In genomic region chr13:92656815-92657513, GRCm38 (mm10) we compare ENCODE assay signal across 15 mouse cellular contexts. TPM values are rescaled to one million over a fixed set of nuclear protein-coding genes. Genes with fewer than 3 reads are reported as not detected.
DNase-seq lines count a peak whose midpoint lies in the region; ATAC-seq and TF ChIP-seq lines count a peak whose summit lies in the region.
"Had no signal": no experiment of that assay in that cellular context is flagged by ENCODE, and none has a peak within 500 bp of the region (broad histone marks: within the 10 kb centered on the region; RNA-seq: fewer than 3 reads in every experiment).

No protein-coding gene starts in this region.

- intact Hi-C loops in gastrocnemius, adult 2 months (cut with DNase I): no loop called here

- H3K9ac ChIP-seq in lung, postnatal 0 days (replicated peaks; ENCODE audit: low read depth): no peak overlapping the region
- H3K9ac ChIP-seq in forebrain, embryonic 16.5 days (replicated peaks; ENCODE audit: low read depth, low read length): no peak overlapping the region
- H3K9ac ChIP-seq: embryonic facial prominence, embryonic 15.5 days; forebrain, embryonic 13.5 days; limb, embryonic 12.5 days; lung, embryonic 14.5 days had no signal

- peak overlapping the region; percentile 65 for H3K27ac ChIP-seq in gastrocnemius, adult 2 months
- H3K27ac ChIP-seq in lung, postnatal 0 days (ENCODE audit: low read length): no peak overlapping the region
- 0 out of 2 replicates have a peak overlapping the region, but pooled peaks have one; percentile 2 for H3K27ac ChIP-seq in embryonic fibroblast, embryonic 13.5 days (ENCODE audit: insufficient read depth, low read length)
- H3K27ac ChIP-seq in forebrain, embryonic 16.5 days (ENCODE audit: low read length): no peak overlapping the region
- H3K27ac ChIP-seq: embryonic facial prominence, embryonic 15.5 days; forebrain, embryonic 13.5 days; hindbrain, embryonic 10.5 days; kidney, postnatal 0 days; limb, embryonic 12.5 days had no signal

- TF ChIP-seq CTCF in gastrocnemius, adult 2 months (IDR thresholded peaks at IDR 0.05): no peak
- TF ChIP-seq CTCF in lung, postnatal 0 days (IDR thresholded peaks at IDR 0.05): no peak
- no peak for TF ChIP-seq CTCF in lung, adult 2 months (IDR thresholded peaks at IDR 0.05; ENCODE audit: insufficient read depth, low read length)
- no peak for TF ChIP-seq CTCF in embryonic fibroblast, embryonic 13.5 days (IDR thresholded peaks at IDR 0.05; ENCODE audit: borderline replicate concordance, insufficient read depth, low read length)

- whole genome bisulfite sequencing in lung, postnatal 0 days: 67% methylated on average over 4 of the region's 4 CpGs
- 49% methylated on average over 4 of the region's 4 CpGs for WGBS in lung, adult 2 months
- WGBS in forebrain, embryonic 16.5 days: 81% methylated on average over 4 of the region's 4 CpGs

- H3K9me3 ChIP-seq in lung, postnatal 0 days (ENCODE audit: low read length): no peaks in the 10 kb centered on the region
- no peaks in the 10 kb centered on the region for H3K9me3 ChIP-seq in forebrain, embryonic 16.5 days (ENCODE audit: control insufficient read depth, low read length)
- H3K9me3 ChIP-seq: embryonic facial prominence, embryonic 15.5 days; forebrain, embryonic 13.5 days; hindbrain, embryonic 10.5 days; limb, embryonic 12.5 days had no signal

- peaks cover 20% of the 10 kb centered on the region for H3K4me1 ChIP-seq in lung, postnatal 0 days (ENCODE audit: insufficient read depth, low read depth, low read length)
- peaks cover 26% of the 10 kb centered on the region for H3K4me1 ChIP-seq in lung, adult 2 months (ENCODE audit: control insufficient read depth, insufficient read depth, low read length)
- peaks cover 7% of the 10 kb centered on the region for H3K4me1 ChIP-seq in embryonic fibroblast, embryonic 13.5 days (ENCODE audit: control insufficient read depth, insufficient read depth, low read length)
- no peaks in the 10 kb centered on the region; the same call in none of the 2 replicates for H3K4me1 ChIP-seq in forebrain, embryonic 16.5 days (replicated peaks; ENCODE audit: control insufficient read depth, insufficient read depth, low read length)
- H3K4me1 ChIP-seq: forebrain, embryonic 13.5 days had no signal

- TF ChIP-seq EP300 in lung, postnatal 0 days (IDR thresholded peaks at IDR 0.05): no peak

- no peaks in the 10 kb centered on the region for H3K27me3 ChIP-seq in lung, postnatal 0 days (replicated peaks; ENCODE audit: insufficient read depth, low read length)
- no peaks in the 10 kb centered on the region for H3K27me3 ChIP-seq in forebrain, embryonic 16.5 days (replicated peaks; ENCODE audit: control insufficient read depth, insufficient read depth, low read length)
- H3K27me3 ChIP-seq: embryonic facial prominence, embryonic 15.5 days; forebrain, embryonic 13.5 days; limb, embryonic 12.5 days had no signal

- H3K4me3 ChIP-seq in gastrocnemius, adult 2 months: no peak overlapping the region
- H3K4me3 ChIP-seq in lung, postnatal 0 days (ENCODE audit: low read depth, low read length): no peak overlapping the region
- H3K4me3 ChIP-seq in lung, adult 2 months (replicated peaks; ENCODE audit: extremely low read depth, low read depth, low read length): no peak overlapping the region
- H3K4me3 ChIP-seq in embryonic fibroblast, embryonic 13.5 days (ENCODE audit: insufficient read depth, low read length): no peak overlapping the region
- H3K4me3 ChIP-seq in forebrain, embryonic 16.5 days (replicated peaks; ENCODE audit: low read length): no peak overlapping the region
- H3K4me3 ChIP-seq: embryonic facial prominence, embryonic 15.5 days; forebrain, embryonic 13.5 days; hindbrain, embryonic 10.5 days; limb, embryonic 12.5 days had no signal

- H3K36me3 ChIP-seq in lung, postnatal 0 days (ENCODE audit: insufficient read depth, low read length): peaks cover 3% of the 10 kb centered on the region; the same call in 1 of the 2 replicates
- no peaks in the 10 kb centered on the region for H3K36me3 ChIP-seq in forebrain, embryonic 16.5 days (ENCODE audit: control insufficient read depth, insufficient read depth)

- no peak for TF ChIP-seq POLR2A in lung, adult 2 months (IDR thresholded peaks at IDR 0.05; ENCODE audit: borderline replicate concordance, extremely low read depth, low read depth, low read length)
- no peak for TF ChIP-seq POLR2A in embryonic fibroblast, embryonic 13.5 days (IDR thresholded peaks at IDR 0.05; ENCODE audit: low read depth, low read length)

- DNase-seq in gastrocnemius, adult 2 months: no peak
- DNase-seq in gastrocnemius, postnatal 10 days: no peak
- DNase-seq in lung, postnatal 0 days (ENCODE audit: low spot score): no peak
- DNase-seq in lung, adult 2 months: no peak
- no peak for DNase-seq in embryo, embryonic 10.5 days (ENCODE audit: low spot score)
- DNase-seq: gastrocnemius, postnatal 14 days; lung, embryonic 14.5 days; retina, postnatal 1 day had no signal

- ATAC-seq in lung, postnatal 0 days: peak; percentile 11; the same call in 1 of the 2 replicates
- no peak for ATAC-seq in forebrain, embryonic 16.5 days
- ATAC-seq: forebrain, embryonic 13.5 days had no signal

- no peak overlapping the region for H3K4me2 ChIP-seq in lung, postnatal 0 days (replicated peaks; ENCODE audit: low read depth, low read length)
- H3K4me2 ChIP-seq in forebrain, embryonic 16.5 days (ENCODE audit: low read length): no peak overlapping the region
- H3K4me2 ChIP-seq: embryonic facial prominence, embryonic 15.5 days; forebrain, embryonic 13.5 days; limb, embryonic 12.5 days; lung, embryonic 14.5 days had no signal

RNA-seq across cellular contexts. Expression of gene Serinc5, which starts 46.1 kb away (rescaled TPM):
- total RNA-seq in gastrocnemius, adult 2 months (2021): 1 to 10 TPM; 2.5 to 4.2 TPM
- 10 to 100 TPM; 21.2 to 26.8 TPM for total RNA-seq in gastrocnemius, postnatal 10 days (2021)
- polyA plus RNA-seq in lung, postnatal 0 days (2015; fragmentation: Nextera tagmentation; extraction: Ambion mirVana): 21.4 and 22.0 TPM in 2 replicates
- 28.4 and 38.3 TPM in 2 replicates for polyA plus RNA-seq in lung, adult 2 months (2012; rRNA removed)
- polyA plus RNA-seq in embryonic fibroblast, embryonic 13.5 days (2011; ENCODE audit: insufficient read length, low read depth, missing spikeins): 13.3 and 17.5 TPM in 2 replicates
- polyA plus RNA-seq in forebrain, embryonic 16.5 days (2015; fragmentation: Nextera tagmentation; extraction: Ambion mirVana): 21.6 and 28.8 TPM in 2 replicates

Comparison
In these comparisons a context has a peak if more than half of its experiments do, and no peak if none do; other contexts are left out.
1. H3K27ac ChIP-seq: peak in gastrocnemius, adult 2 months (single experiment) and embryonic fibroblast, embryonic 13.5 days (single experiment); none in lung, postnatal 0 days (single experiment) and forebrain, embryonic 16.5 days (single experiment).